Mouse (Mus musculus) cerebellum, adult 18-20 months (tissue): Measurements from ENCODE around the gene Gcsh.

ENCODE experiments used
- DNase-seq, 2 experiments: peaks; one replicate each; pipeline ENCODE4 v3.0.0; 2021

Gcsh gene

GRCm38 (mm10) chr8:116993095-116993867 is at the start of gene Gcsh:
Gene Gcsh, minus strand, starts transcription at chr8:116993537.
- peak; percentile 97 to 100 for DNase-seq

GRCm38 (mm10) chr8:117039843-117040242 is 46.5 kb upstream of the Gcsh start:
- DNase-seq, result no peak

GRCm38 (mm10) chr8:117037374-117037935 is 44.1 kb upstream of the Gcsh start:
- no peak for DNase-seq

GRCm38 (mm10) chr8:117033393-117033792 is 40.1 kb upstream of the Gcsh start:
- DNase-seq, result no peak

- no peak for DNase-seq
Observed at GRCm38 (mm10) chr8:117032609-117033008, 39.3 kb upstream of the Gcsh start.

- no peak for DNase-seq
Observed at GRCm38 (mm10) chr8:117031476-117031875, 38.1 kb upstream of the Gcsh start.

- no peak for DNase-seq
Observed at GRCm38 (mm10) chr8:117028686-117029085, 35.3 kb upstream of the Gcsh start.

GRCm38 (mm10) chr8:117027601-117028000 is 34.3 kb upstream of the Gcsh start:
- DNase-seq, result no peak

- no peak for DNase-seq
Observed at GRCm38 (mm10) chr8:117022297-117022993, 29.1 kb upstream of the Gcsh start.

GRCm38 (mm10) chr8:117019323-117020275 is 26.3 kb upstream of the Gcsh start:
- DNase-seq, result no peak

GRCm38 (mm10) chr8:117017896-117018295 is 24.6 kb upstream of the Gcsh start:
- no peak for DNase-seq

GRCm38 (mm10) chr8:117017006-117017405 is 23.7 kb upstream of the Gcsh start:
- DNase-seq, result no peak

GRCm38 (mm10) chr8:117015670-117016069 is 22.3 kb upstream of the Gcsh start:
- DNase-seq, result no peak

GRCm38 (mm10) chr8:117011366-117011765 is 18.0 kb upstream of the Gcsh start:
- no peak for DNase-seq

- DNase-seq, result no peak
Observed at GRCm38 (mm10) chr8:116994016-116994716, 829 bp upstream of the Gcsh start.

GRCm38 (mm10) chr8:116992176-116992971 is 963 bp downstream of the Gcsh start:
- DNase-seq, result peak in 1 of 2 experiments; percentile 10

- no peak for DNase-seq
Observed at GRCm38 (mm10) chr8:116991241-116991640, 2.1 kb downstream of the Gcsh start.

GRCm38 (mm10) chr8:116989842-116990241 is 3.5 kb downstream of the Gcsh start:
- no peak for DNase-seq

- DNase-seq, result peak; percentile 56 to 63
Observed at GRCm38 (mm10) chr8:116980117-116980516, 13.2 kb downstream of the Gcsh start.

GRCm38 (mm10) chr8:116978631-116979256 is 14.6 kb downstream of the Gcsh start, which contains the start of gene 1700030J22Rik:
Gene 1700030J22Rik, minus strand, starts transcription at chr8:116978959.
- peak; percentile 98 to 99 for DNase-seq

- no peak for DNase-seq
Observed at GRCm38 (mm10) chr8:116978052-116978451, 15.3 kb downstream of the Gcsh start.
